ENCODE assay signal across 8 mouse cellular contexts in genomic region chr8:47461650-47462049, GRCm38 (mm10). TPM values are rescaled to one million over a fixed set of nuclear protein-coding genes. Genes with fewer than 3 reads are reported as not detected.
DNase-seq lines count a peak whose midpoint lies in the region; ATAC-seq and TF ChIP-seq lines count a peak whose summit lies in the region.

No protein-coding gene starts in this region.

- H3K9ac ChIP-seq in heart, embryonic 16.5 days (ENCODE audit: low read length): 0 out of 2 replicates have a peak overlapping the region, but pooled peaks have one; percentile 12

- H3K4me2 ChIP-seq in heart, embryonic 16.5 days (ENCODE audit: low read depth, low read length): peak overlapping the region; percentile 39

- no peaks in the 10 kb centered on the region for H3K27me3 ChIP-seq in heart, embryonic 16.5 days (ENCODE audit: control insufficient read depth, insufficient read depth, low read length)

- no peak overlapping the region for H3K4me3 ChIP-seq in heart, embryonic 16.5 days (ENCODE audit: low read length)
- no peak overlapping the region for H3K4me3 ChIP-seq in left cerebral cortex, adult 2 months

- peak; percentile 85 for ATAC-seq in heart, embryonic 16.5 days (replicated peaks; ENCODE audit: extremely low read depth, insufficient read depth, low FRiP score)
- ATAC-seq in erythroid progenitor cell, adult 5-6 weeks (replicated peaks; ENCODE audit: low FRiP score, poor library complexity, severe bottlenecking): no peak

- TF ChIP-seq CTCF in left cerebral cortex, adult 2 months (IDR thresholded peaks at IDR 0.05): no peak

- peak; percentile 19 for DNase-seq in adrenal gland, adult 2 months
- DNase-seq in adrenal gland, adult 18-20 months (ENCODE audit: low spot score in 2 of 2): no peak
- peak; percentile 49 for DNase-seq in A20 (ENCODE audit: low read depth, low spot score)
- DNase-seq in left cerebral cortex, adult 2 months (ENCODE audit: extremely low spot score in 1 of 2, low spot score in 2 of 2): peak; percentile 18 to 37
- DNase-seq in embryo, embryonic 9.5 days (ENCODE audit: extremely low spot score): no peak
- DNase-seq in gastrocnemius, adult 8-10 months (ENCODE audit: low spot score in 2 of 2): no peak

- peaks cover 5% of the 10 kb centered on the region for H3K9me3 ChIP-seq in heart, embryonic 16.5 days (replicated peaks; ENCODE audit: control insufficient read depth, low read length)

- WGBS in heart, embryonic 16.5 days: 45% methylated on average over 10 of the region's 10 CpGs

- peaks cover 8% of the 10 kb centered on the region for H3K4me1 ChIP-seq in heart, embryonic 16.5 days (ENCODE audit: control insufficient read depth, insufficient read depth, low read length)

- H3K27ac ChIP-seq in heart, embryonic 16.5 days (ENCODE audit: low read length): peak overlapping the region; percentile 77
- peak overlapping the region; percentile 24; the same call in 1 of the 2 replicates for H3K27ac ChIP-seq in left cerebral cortex, adult 2 months

- intact Hi-C loops in left cerebral cortex, adult 2 months (cut with DNase I): no loop called here

- H3K36me3 ChIP-seq in heart, embryonic 16.5 days (ENCODE audit: control insufficient read depth, insufficient read depth): no peaks in the 10 kb centered on the region

RNA-seq across cellular contexts. Expression of gene Stox2, which starts 15.5 kb away (rescaled TPM):
- total RNA-seq in adrenal gland, adult 2 months (2021): 10 to 100 TPM in 1 of 2 experiments, 1 to 10 TPM in 1; 9.6 to 12.4 TPM
- 2.5 and 3.6 TPM in 2 replicates for polyA plus RNA-seq in adrenal gland, adult 2 months (2012; rRNA removed)
- 10 to 100 TPM; 12.6 to 13.4 TPM for total RNA-seq in adrenal gland, adult 18-20 months (2021)
- 7.3 and 8.0 TPM in 2 replicates for polyA plus RNA-seq in heart, embryonic 16.5 days (2015; fragmentation: Nextera tagmentation; extraction: Ambion mirVana)
- total RNA-seq in left cerebral cortex, adult 2 months (2021): 10 to 100 TPM; 81.5 to 92.1 TPM
- total RNA-seq in erythroid progenitor cell, adult 5-6 weeks (2015; ENCODE audit: low replicate concordance): not detected in 2 replicates
- not detected in 2 replicates for total RNA-seq in erythroid progenitor cell, adult 5-6 weeks (2017; ENCODE audit: low replicate concordance)
- total RNA-seq in gastrocnemius, adult 8-10 months (2022): 1 to 10 TPM; 5.0 to 6.0 (median 5.8) TPM

Comparison
In these comparisons a context has a peak if more than half of its experiments do, and no peak if none do; other contexts are left out.
1. DNase-seq: peak in adrenal gland, adult 2 months (single experiment), A20 (single experiment) and left cerebral cortex, adult 2 months (2 of 2); none in adrenal gland, adult 18-20 months (0 of 2), embryo, embryonic 9.5 days (single experiment) and gastrocnemius, adult 8-10 months (0 of 2).
2. RNA of gene Stox2, which starts 15.5 kb away (total RNA-seq): 81.5 to 92.1 TPM in left cerebral cortex, adult 2 months, 12.6 to 13.4 TPM in adrenal gland, adult 18-20 months, 9.6 to 12.4 TPM in adrenal gland, adult 2 months and 5.0 to 6.0 TPM in gastrocnemius, adult 8-10 months; not detected in erythroid progenitor cell, adult 5-6 weeks; every median in the first group is over 4 times any median in the second.